Mouse (Mus musculus): ENCODE data around the gene Scand1. TPM values are rescaled to one million over a fixed set of nuclear protein-coding genes. Genes with fewer than 3 reads are reported as not detected.
A peak's percentile ranks its signal among the peaks of the same experiment; 100 is the strongest.

The Scand1 gene
- polyA plus RNA-seq, 1 experiment from 2014 or later, result 61.0 TPM

DNA sequence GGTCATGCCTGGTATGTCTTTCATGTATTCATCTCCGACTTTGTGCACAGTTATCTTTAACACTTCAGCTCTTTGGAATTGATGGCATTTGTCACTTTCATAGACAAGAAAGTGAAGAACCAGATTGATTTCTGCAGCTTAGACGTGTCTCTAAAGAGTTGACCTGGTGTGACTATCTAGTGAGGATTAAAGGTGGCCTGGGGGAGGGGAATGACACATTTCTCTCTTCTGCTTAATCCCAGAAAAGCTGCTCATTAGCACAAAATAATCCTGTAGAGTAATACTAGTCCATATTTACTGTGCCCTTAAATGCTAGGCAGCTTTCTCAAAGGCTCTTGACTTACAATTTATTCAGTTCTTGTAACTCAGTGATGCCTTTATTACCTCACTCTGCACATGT is 27.3 kb downstream of the Scand1 start:
- H3K9me3 ChIP-seq (replicated peaks), result no peaks in the 10 kb centered on the region
- no peak overlapping the region for H3K9ac ChIP-seq
- H3K4me1 ChIP-seq (replicated peaks), result 0 out of 2 replicates have a peak, but pooled peaks cover 6% of the 10 kb centered on the region
- H3K4me2 ChIP-seq, result no peak overlapping the region
- no peak overlapping the region for H3K27ac ChIP-seq
- 44% methylated on average over 2 of the region's 2 CpGs for WGBS
- no peaks in the 10 kb centered on the region for H3K27me3 ChIP-seq
- H3K36me3 ChIP-seq, result peaks cover 12% of the 10 kb centered on the region; the same call in 1 of the 2 replicates
- no peak overlapping the region for H3K4me3 ChIP-seq
- no peak for ATAC-seq (replicated peaks; ENCODE audit: insufficient number of reproducible peaks, insufficient read depth, low FRiP score, low read depth)

DNA sequence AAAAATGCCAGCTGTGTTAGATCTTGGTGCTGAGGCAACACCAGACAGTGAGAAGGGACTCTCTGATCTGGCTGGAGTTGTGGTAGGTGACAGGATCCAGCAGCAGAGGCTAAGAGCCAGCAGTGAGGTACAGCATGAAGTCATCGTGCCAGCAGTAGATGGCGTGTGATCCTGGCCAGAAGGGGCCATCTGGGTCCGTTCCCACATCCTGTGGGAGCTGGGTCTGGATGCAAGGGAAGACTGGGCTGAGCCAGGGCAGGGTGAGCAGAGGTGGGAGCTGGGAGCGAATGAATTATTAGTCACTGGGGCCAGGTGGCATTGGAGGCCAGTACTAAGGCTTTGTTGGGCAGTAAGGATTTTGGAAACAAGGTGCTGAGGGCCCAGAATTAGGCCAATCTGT is 31.3 kb downstream of the Scand1 start:
- Histone ChIP-seq H3K9me3 (replicated peaks) (no peaks in the 10 kb centered on the region), H3K4me2 (no peak overlapping the region), H3K4me1 (replicated peaks) (peaks cover 8% of the 10 kb centered on the region), H3K4me3 (no peak overlapping the region), H3K36me3 (0 out of 2 replicates have a peak, but pooled peaks cover 6% of the 10 kb centered on the region), H3K27me3 (no peaks in the 10 kb centered on the region), H3K9ac (no peak overlapping the region), H3K27ac (no peak overlapping the region)
- WGBS, result 48% methylated on average over 4 of the region's 4 CpGs
- no peak for ATAC-seq (replicated peaks; ENCODE audit: insufficient number of reproducible peaks, insufficient read depth, low FRiP score, low read depth)

DNA sequence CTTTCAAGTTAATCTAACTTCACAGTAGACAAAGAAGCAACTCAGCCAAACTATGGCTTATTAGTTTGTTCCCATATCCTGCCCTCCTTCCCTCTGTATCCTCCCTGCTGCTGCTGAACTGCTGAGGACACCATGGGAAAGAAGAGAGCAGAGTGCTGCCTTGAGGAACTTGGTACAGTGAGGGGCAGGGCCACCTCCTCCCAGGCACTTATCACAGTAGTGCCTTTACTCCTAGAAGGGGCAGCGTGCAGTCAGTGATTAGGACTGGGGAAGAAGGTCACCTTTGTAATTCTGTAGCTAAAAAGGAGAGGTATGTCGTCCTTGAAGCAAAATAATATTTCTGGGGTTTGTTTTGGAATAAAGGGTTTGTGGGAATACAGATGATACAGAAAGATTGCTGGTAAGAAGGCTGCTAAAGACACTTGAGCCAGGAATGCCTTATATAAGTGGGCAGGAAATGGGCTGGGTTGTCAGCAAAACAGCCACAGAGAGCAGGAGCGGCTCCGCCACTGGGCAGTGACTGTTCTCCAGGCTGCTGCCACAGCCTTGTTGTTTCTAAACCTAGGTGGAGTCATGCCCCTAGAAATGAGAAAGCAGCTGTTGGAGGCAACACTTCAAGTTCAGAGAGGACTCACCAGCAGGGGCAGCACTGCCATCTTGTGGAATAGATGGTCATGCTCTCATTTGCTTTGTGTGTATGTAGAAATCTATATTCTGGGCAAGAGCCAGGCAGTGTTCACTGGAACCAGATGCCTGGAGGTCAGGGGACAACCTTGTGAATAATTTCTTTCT is 34.1 kb downstream of the Scand1 start:
- H3K36me3 ChIP-seq, result peaks cover 9% of the 10 kb centered on the region; the same call in 1 of the 2 replicates
- peak overlapping the region; percentile 71 for H3K27ac ChIP-seq
- H3K4me1 ChIP-seq (replicated peaks), result peaks cover 8% of the 10 kb centered on the region
- H3K9ac ChIP-seq, result no peak overlapping the region
- H3K4me2 ChIP-seq, result 0 out of 2 replicates have a peak overlapping the region, but pooled peaks have one; percentile 21
- no peaks in the 10 kb centered on the region for H3K9me3 ChIP-seq (replicated peaks)
- no peak overlapping the region for H3K4me3 ChIP-seq
- 19% methylated on average over 4 of the region's 4 CpGs for WGBS
- ATAC-seq (replicated peaks; ENCODE audit: insufficient number of reproducible peaks, insufficient read depth, low FRiP score, low read depth), result peak; percentile 78
- no peaks in the 10 kb centered on the region for H3K27me3 ChIP-seq

DNA sequence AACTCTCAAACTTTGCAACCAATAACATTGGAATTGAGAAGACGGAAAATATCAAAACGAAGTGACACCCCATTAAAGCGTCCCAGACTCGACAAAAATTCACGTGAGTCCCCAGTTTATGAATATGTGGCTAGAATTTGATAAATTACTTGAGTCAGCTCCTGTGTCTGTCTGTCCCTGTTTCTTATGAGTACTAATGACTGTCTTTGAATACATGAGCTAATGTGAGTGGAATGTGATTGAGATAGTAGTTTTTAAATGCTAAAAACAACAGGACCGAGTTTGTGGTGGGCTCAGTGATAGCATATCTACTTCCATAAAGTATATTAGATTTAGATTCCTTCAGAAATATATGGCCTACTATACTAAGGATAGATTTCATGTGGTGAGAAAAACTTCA is 40.0 kb downstream of the Scand1 start:
- no peak overlapping the region for H3K4me2 ChIP-seq
- H3K36me3 ChIP-seq, result peaks cover 24% of the 10 kb centered on the region
- no peak overlapping the region for H3K9ac ChIP-seq
- no peak for ATAC-seq (replicated peaks; ENCODE audit: insufficient number of reproducible peaks, insufficient read depth, low FRiP score, low read depth)
- no peak overlapping the region for H3K4me3 ChIP-seq
- H3K27me3 ChIP-seq, result no peaks in the 10 kb centered on the region
- no peaks in the 10 kb centered on the region for H3K4me1 ChIP-seq (replicated peaks)
- 76% methylated on average over 6 of the region's 6 CpGs for WGBS
- H3K9me3 ChIP-seq (replicated peaks), result no peaks in the 10 kb centered on the region
- H3K27ac ChIP-seq, result no peak overlapping the region

DNA sequence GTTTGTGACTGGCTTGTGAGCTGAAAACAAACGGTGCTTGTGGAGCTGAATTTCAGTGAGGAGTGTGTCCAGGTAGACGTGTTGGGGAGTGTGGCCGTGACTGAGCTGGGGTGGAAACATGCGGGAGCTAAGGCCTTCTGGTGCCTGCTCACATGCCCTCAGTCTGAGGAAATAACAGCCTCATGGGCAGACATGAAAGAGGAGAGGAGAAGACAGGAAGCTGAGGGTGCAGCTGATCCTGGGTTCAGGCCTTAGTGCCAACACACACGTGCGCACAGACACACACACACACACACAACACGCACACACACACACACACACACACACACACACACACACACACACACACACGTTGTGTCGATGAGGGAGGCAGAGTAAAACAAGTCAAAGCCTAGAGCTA is 44.9 kb downstream of the Scand1 start:
- Histone ChIP-seq H3K9me3 (replicated peaks) (no peaks in the 10 kb centered on the region), H3K27ac (no peak overlapping the region), H3K36me3 (peaks cover 14% of the 10 kb centered on the region), H3K4me1 (replicated peaks) (no peaks in the 10 kb centered on the region), H3K9ac (no peak overlapping the region), H3K4me3 (no peak overlapping the region), H3K27me3 (no peaks in the 10 kb centered on the region), H3K4me2 (no peak overlapping the region)
- WGBS, result 88% methylated on average over 9 of the region's 9 CpGs
- no peak for ATAC-seq (replicated peaks; ENCODE audit: insufficient number of reproducible peaks, insufficient read depth, low FRiP score, low read depth)

DNA sequence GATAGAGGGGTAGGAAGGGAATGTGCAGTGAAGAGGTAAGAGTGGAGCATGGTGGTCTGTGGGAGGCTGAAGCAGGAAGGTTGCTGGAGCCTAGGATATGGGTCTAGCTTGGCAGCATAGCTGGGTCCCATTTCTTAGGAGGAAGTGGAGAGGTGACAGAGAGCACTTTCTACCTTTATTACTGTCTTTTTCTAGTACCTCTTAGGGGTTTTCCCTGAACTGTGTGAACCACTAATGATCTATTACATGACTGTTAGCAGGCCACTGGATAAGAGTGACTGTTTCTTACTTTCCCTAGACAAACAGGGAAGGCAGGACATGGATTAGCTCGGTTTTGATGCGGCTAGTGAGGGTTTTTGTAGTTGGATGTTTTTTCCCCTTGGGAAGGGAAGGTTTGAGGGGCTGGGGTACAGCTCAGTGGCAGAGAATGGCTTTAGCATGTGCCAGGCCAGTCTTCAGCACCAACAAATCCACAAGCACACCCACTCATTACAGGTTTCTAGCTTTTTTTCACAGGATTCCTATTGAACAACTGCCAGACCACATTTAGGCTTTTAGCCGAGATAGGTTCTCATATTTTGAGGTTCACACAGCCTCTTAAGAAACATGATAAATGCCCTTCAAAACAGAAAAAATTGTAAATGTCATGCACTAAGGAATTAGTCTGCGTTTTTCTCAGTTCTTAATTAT is 49.2 kb downstream of the Scand1 start:
- no peak overlapping the region for H3K9ac ChIP-seq
- no peak overlapping the region for H3K27ac ChIP-seq
- H3K9me3 ChIP-seq (replicated peaks), result no peaks in the 10 kb centered on the region
- no peak overlapping the region for H3K4me3 ChIP-seq
- no peak for ATAC-seq (replicated peaks; ENCODE audit: insufficient number of reproducible peaks, insufficient read depth, low FRiP score, low read depth)
- H3K27me3 ChIP-seq, result no peaks in the 10 kb centered on the region
- no peak overlapping the region for H3K4me2 ChIP-seq
- WGBS, result 81% methylated on average over 4 of the region's 4 CpGs
- peaks cover 24% of the 10 kb centered on the region; the same call in 1 of the 2 replicates for H3K36me3 ChIP-seq
- H3K4me1 ChIP-seq (replicated peaks), result peaks cover 5% of the 10 kb centered on the region

Small RNA genes within 50 kb of the gene (microRNA-seq; reads per million reads assigned to microRNA genes)
- gene Gm22759, result not detected

Other genes starting within 250 kb of the Scand1 start
- gene Spag4, start 247.5 kb downstream of the Scand1 start, polyA plus RNA-seq (2015; fragmentation: Nextera tagmentation; extraction: Ambion mirVana), result 1.9 TPM in 2 replicates
- gene Cpne1, start 200.7 kb downstream of the Scand1 start, polyA plus RNA-seq (2015; fragmentation: Nextera tagmentation; extraction: Ambion mirVana), result 22.7 and 30.1 TPM in 2 replicates
- 14.0 and 18.1 TPM in 2 replicates for gene Rbm12, start 200.7 kb downstream of the Scand1 start, polyA plus RNA-seq (2015; fragmentation: Nextera tagmentation; extraction: Ambion mirVana)
- gene Gm28036, start 185.6 kb downstream of the Scand1 start, polyA plus RNA-seq (2015; fragmentation: Nextera tagmentation; extraction: Ambion mirVana), result 10.5 and 11.6 TPM in 2 replicates
- 324 and 427 TPM in 2 replicates for gene Romo1, start 168.7 kb downstream of the Scand1 start, polyA plus RNA-seq (2015; fragmentation: Nextera tagmentation; extraction: Ambion mirVana)
- 58.2 and 63.4 TPM in 2 replicates for gene Nfs1, start 168.5 kb downstream of the Scand1 start, polyA plus RNA-seq (2015; fragmentation: Nextera tagmentation; extraction: Ambion mirVana)
- gene Rbm39, start 132.5 kb downstream of the Scand1 start, polyA plus RNA-seq (2015; fragmentation: Nextera tagmentation; extraction: Ambion mirVana), result 360 and 407 TPM in 2 replicates
- gene Phf20, start 116.2 kb downstream of the Scand1 start, polyA plus RNA-seq (2015; fragmentation: Nextera tagmentation; extraction: Ambion mirVana), result 41.5 and 53.9 TPM in 2 replicates
- gene Cnbd2, start 405 bp downstream of the Scand1 start, polyA plus RNA-seq (2015; fragmentation: Nextera tagmentation; extraction: Ambion mirVana), result 2.6 TPM in 2 replicates
- gene Epb41l1, start 108.2 kb upstream of the Scand1 start, polyA plus RNA-seq (2015; fragmentation: Nextera tagmentation; extraction: Ambion mirVana), result 1.00 and 1.5 TPM in 2 replicates
- 20.0 and 24.2 TPM in 2 replicates for gene Aar2, start 234.9 kb upstream of the Scand1 start, polyA plus RNA-seq (2015; fragmentation: Nextera tagmentation; extraction: Ambion mirVana)